Mouse (Mus musculus): ENCODE results near the gene Vmn2r79.
"Not testable (repeated sequence)": the region's sequence is repeated elsewhere in the genome, so short reads cannot be mapped to it uniquely, and the experiment has no call there.

GRCm38 (mm10) chr7:87026486-87026885 is 30.6 kb downstream of the Vmn2r79 start:
- TF ChIP-seq TBP (IDR thresholded peaks at IDR 0.05; ENCODE audit: low read depth, low read length); CTCF (IDR thresholded peaks at IDR 0.05 in 2 of 3, conservative IDR thresholded peaks at IDR 0.05 in 1 of 3; ENCODE audit: control insufficient read depth in 1 of 3, insufficient read depth in 1 of 3, low read depth in 2 of 3, low read length in 3 of 3, poor library complexity in 1 of 3, severe bottlenecking in 1 of 3); POLR2A (IDR thresholded peaks at IDR 0.05; ENCODE audit: control insufficient read depth in 1 of 2, insufficient read depth in 1 of 2, low read depth in 1 of 2, low read length in 2 of 2, poor library complexity in 1 of 2); E2F4 (IDR thresholded peaks at IDR 0.05; ENCODE audit: borderline replicate concordance, low read depth, low read length); EP300 (IDR thresholded peaks at IDR 0.05; ENCODE audit: low read depth in 1 of 2, low read length in 2 of 2); ELF1 (IDR thresholded peaks at IDR 0.05; ENCODE audit: low read depth, low read length); USF1 (IDR thresholded peaks at IDR 0.05; ENCODE audit: low read depth, low read length); USF2 (IDR thresholded peaks at IDR 0.05; ENCODE audit: borderline replicate concordance in 1 of 2, insufficient read depth in 1 of 2, low read depth in 1 of 2, low read length in 2 of 2); SIN3A (IDR thresholded peaks at IDR 0.05; ENCODE audit: low read length); NRF1 (IDR thresholded peaks at IDR 0.05; ENCODE audit: insufficient read depth, low read depth, low read length, poor library complexity, severe bottlenecking); MEF2A (IDR thresholded peaks at IDR 0.05; ENCODE audit: extremely low read depth, insufficient replicate concordance, low read depth, low read length, poor library complexity, severe bottlenecking): not testable (repeated sequence)

All from MEL (cell line).